Mouse (Mus musculus): Measurements from ENCODE around the gene Notch4.
A peak's percentile ranks its signal among the peaks of the same experiment; 100 is the strongest.
"Not testable (repeated sequence)": the region's sequence is repeated elsewhere in the genome, so short reads cannot be mapped to it uniquely, and the experiment has no call there.

Notch4 gene

DNA sequence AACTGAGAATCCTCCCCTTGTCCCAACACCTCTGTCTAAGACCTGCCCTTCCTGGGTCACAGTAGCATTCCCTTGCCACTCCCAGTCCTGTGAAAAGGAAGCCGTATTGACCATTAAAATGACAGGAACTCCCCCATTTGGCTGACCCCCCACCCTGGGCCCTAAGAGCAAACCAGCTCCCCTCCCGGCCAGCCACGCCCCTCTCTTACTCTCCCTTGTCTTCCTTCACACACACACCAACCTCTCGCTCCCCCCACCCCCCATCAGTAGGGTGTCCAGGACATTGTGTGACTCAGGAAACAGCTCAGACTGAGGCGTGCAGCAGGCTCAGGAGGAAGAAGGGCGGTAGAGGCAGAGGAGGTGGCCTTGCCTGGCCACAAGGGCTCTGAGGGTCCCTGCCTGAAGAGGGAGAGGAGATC, at the start of gene Notch4:
Gene Notch4 (plus strand): TSS at position 266 of the 419 bp plus-strand sequence.
- no peak for DNase-seq (ENCODE audit: extremely low spot score, low read depth, low spot score)

DNA sequence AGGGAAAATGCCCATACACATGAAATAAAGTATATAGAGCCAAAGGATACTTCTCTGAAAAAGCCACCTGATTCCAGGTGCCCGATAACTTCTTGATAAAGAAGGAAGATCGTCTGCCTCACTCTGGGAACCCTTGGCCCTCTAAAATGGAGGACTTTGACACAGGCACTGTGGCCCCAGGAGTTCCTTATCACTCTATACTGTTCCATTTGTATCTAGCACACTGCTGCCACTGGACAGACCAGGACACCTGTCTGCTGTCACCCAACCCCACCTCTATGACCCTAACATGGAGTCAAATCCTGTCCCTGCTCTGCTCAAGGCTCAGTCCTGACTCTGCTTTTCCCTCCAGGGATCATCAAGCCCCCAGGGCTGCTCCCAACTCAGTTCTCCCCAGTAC, 47.6 kb upstream of the Notch4 start:
- DNase-seq (ENCODE audit: extremely low spot score, low read depth, low spot score): no peak

DNA sequence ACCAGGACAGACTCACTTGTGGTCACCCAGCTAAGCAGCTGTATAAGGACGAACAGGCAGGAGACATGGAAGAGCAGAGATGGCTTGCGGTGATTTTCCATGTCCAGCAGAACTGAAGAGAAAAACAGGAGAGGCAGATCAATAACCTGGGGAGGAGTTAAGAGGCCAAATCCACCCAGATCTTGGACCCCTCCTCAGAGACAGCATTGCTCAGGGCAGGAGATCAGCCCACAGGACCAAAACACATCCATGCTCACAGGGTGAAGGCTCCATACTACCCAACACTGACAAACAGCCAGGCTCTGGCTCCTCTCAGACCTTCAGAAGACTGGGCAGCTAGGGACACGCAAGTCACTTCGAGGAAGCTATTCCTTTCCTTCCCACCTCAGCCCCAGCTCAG, 46.8 kb upstream of the Notch4 start, which contains the start of gene Btnl6:
Gene Btnl6 (minus strand): TSS at position 101 of the 400 bp plus-strand sequence.
- DNase-seq (ENCODE audit: extremely low spot score, low read depth, low spot score): no peak

DNA sequence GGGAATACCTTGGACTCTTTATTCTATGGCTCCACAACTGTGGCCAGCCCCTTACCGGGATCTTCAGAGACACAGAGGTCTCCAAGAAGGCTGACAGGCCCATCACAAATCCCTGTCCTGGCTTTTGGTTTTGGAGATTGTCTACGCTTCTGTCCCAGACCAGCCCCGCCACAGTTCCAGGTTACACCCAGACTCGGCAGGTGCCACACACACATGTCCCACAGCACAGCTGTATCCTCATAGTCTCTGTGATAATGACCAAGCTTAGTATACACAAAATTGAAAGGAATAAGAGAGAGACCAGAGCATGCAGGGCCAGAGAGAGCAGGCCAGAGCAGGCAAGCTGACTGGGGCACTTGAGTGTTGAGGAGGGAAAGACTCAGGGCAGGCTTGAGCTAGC, 46.3 kb upstream of the Notch4 start:
- no peak for DNase-seq (ENCODE audit: extremely low spot score, low read depth, low spot score)

- not testable (repeated sequence) for DNase-seq (ENCODE audit: extremely low spot score, low read depth, low spot score)
Observed at GRCm38 (mm10) chr17:34518571-34518970, 45.5 kb upstream of the Notch4 start.

- DNase-seq (ENCODE audit: extremely low spot score, low read depth, low spot score): no peak
Observed at GRCm38 (mm10) chr17:34519001-34519400, 45.1 kb upstream of the Notch4 start.

DNA sequence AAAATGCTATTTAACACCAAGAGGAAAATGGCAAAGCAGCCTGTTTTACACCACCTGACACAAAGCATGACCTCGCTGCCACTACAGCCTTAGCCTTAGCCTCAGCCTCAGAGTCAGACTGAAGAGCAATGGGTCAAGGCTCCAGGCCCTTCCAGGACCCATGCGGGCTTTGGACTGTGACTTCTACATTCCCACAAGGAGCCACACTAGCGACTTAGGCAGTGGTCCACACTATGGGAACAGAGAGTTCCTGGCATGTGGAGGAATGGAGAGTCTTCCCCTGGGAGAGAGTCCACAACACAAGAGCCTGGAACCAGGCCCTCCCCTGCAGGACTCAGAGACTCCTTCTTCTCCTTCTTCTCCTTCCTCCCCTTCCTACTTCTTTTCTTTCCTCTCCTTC, 31.4 kb upstream of the Notch4 start:
- no peak for DNase-seq (ENCODE audit: extremely low spot score, low read depth, low spot score)

GRCm38 (mm10) chr17:34543567-34543966, 20.5 kb upstream of the Notch4 start:
- not testable (repeated sequence) for DNase-seq (ENCODE audit: extremely low spot score, low read depth, low spot score)

DNA sequence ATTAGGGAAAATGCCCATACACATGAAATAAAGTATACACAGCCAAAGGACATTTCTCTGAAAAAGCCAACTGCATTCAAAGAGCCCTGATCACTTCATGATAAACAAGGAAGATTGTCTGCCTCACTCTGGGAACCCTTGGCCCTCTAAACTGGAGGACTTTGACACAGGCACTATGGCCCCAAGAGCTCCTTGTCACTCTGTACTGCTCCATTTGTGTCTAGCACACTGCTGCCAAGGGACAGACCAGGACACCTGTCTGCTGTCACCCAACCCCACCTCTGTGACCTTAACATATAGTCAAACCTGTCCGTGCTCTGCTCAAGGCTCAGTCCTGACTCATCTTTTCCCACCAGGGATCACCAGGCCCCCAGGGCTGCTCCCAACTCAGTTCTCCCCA, 17.3 kb upstream of the Notch4 start:
- no peak for DNase-seq (ENCODE audit: extremely low spot score, low read depth, low spot score)

GRCm38 (mm10) chr17:34547601-34548000, 16.5 kb upstream of the Notch4 start:
- DNase-seq (ENCODE audit: extremely low spot score, low read depth, low spot score): no peak

DNA sequence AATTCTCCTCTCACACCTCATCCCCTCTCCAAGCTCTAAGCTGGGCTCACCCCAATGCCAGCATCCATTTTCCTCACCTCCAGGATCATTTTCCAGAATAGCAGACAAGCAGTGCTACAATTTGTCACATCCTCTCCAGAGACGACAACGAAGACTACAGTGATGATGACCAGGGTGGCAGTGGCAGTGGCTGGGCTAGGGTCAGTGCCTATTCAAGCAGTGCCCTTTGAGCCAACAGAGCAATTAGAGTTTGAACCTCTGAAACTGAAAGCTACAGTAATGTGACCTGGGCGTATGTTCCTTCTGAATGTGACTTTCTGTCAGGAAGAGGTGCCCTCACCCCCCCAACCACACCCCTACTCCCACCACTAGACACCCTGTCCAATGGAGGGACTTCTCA, 14.9 kb upstream of the Notch4 start:
- no peak for DNase-seq (ENCODE audit: extremely low spot score, low read depth, low spot score)

- DNase-seq (ENCODE audit: extremely low spot score, low read depth, low spot score): no peak
Observed at GRCm38 (mm10) chr17:34549843-34550242, 14.2 kb upstream of the Notch4 start.

GRCm38 (mm10) chr17:34555483-34555882, 8.6 kb upstream of the Notch4 start:
- DNase-seq (ENCODE audit: extremely low spot score, low read depth, low spot score): peak; percentile 28

DNA sequence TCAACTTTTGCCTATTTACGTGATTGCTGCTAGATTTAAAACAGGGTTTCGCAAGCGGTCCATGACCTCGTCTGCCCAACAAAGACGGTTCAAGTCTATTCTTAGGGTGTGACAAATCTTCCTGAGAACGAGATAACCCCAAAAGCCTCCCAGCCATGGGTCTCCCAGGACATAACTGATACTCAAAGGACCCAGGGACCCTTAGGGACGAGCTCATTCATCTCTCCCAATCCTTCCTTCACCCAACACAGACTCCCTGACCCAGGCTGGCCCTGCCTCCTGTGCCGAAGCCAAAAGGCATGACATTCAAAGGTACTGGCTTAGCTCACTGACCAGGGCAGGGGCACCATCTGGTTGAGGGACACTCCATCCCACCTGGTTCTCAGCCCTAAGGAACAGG, 7.7 kb upstream of the Notch4 start:
- DNase-seq (ENCODE audit: extremely low spot score, low read depth, low spot score): no peak

DNA sequence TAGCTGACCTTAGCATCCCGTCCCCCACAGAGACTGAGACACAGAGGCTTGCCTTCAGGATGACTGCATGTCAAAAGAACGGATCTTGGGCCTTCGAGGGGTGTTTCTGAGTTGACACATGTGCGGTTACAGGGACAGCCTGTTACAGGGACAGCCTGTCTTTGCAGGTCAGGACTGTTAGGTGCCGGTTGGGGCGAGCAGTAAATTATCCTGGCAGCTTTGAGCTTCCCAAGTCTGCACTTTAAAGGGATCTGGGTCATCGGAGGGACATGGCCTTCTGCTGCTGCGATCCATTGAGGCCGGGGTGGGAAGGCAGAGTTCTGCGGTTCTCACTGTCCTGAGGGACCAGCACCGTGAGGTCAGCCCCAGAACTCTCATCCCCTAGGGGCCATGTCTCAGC, 6.7 kb upstream of the Notch4 start:
- DNase-seq (ENCODE audit: extremely low spot score, low read depth, low spot score): no peak

DNA sequence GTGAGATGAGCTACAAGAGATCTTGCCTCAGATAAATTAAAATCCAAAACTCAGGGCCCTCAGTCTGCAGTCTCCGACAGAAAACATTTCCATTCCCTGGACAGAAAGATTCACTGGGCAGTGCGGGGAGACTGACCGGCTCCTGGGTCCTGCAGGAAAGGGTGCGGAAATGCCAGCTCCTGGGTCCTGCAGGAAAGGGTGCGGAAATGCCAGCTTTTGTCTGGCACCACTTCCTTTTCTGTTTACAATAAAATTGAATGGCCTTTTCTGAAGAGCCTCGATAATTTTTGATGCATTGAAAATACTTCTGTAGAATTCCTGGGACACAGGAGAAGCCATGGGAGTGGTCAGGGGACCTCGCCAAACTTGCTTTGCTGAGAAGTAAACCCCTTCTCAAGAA, 5.0 kb upstream of the Notch4 start:
- DNase-seq (ENCODE audit: extremely low spot score, low read depth, low spot score): no peak

DNA sequence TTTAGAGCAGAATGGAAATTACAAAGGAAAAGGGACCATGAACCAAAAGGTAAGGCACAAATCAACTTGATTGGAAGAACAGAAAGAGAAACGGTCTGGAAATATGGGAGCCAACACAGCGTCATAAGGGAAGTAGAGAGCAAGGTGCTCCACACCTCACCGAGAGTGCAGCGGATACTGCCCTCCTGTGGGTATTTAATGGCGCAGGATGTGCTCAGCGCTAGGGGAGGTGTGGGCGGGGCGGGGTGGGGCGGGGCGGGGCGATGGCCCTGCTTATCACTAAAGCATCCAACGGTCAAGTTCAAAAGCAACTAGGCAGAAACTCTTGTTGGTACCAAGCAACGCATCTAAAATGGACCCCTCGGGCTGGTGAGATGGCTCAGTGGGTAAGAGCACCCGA, 4.2 kb upstream of the Notch4 start:
- DNase-seq (ENCODE audit: extremely low spot score, low read depth, low spot score): no peak

GRCm38 (mm10) chr17:34560438-34560837, 3.6 kb upstream of the Notch4 start:
- no peak for DNase-seq (ENCODE audit: extremely low spot score, low read depth, low spot score)

- no peak for DNase-seq (ENCODE audit: extremely low spot score, low read depth, low spot score)
Observed at GRCm38 (mm10) chr17:34561200-34561599, 2.9 kb upstream of the Notch4 start.

GRCm38 (mm10) chr17:34562595-34562994, 1.5 kb upstream of the Notch4 start:
- DNase-seq (ENCODE audit: extremely low spot score, low read depth, low spot score): no peak

- DNase-seq (ENCODE audit: extremely low spot score, low read depth, low spot score): no peak
Observed at GRCm38 (mm10) chr17:34563354-34563753, 714 bp upstream of the Notch4 start.

DNA sequence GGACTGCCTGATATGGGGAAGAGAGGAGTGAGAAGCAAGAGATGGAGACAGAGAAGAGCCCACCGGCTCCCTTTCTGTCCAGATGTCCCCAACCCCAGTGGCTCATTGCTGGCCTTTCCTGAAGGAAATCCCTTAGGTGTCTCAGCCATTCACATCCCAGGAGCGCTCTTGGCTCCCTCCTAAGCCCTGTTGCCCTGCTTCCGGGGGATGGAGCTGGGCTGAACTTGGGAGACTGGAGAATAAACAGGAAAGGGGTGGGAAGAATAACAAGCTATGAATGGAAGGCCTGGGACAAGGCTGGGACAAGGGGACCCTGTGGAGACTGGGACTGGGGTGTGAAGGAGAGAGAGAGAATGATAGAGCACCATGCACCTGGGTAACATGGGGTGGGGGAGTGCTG, 728 bp downstream of the Notch4 start:
- DNase-seq (ENCODE audit: extremely low spot score, low read depth, low spot score): no peak

DNA sequence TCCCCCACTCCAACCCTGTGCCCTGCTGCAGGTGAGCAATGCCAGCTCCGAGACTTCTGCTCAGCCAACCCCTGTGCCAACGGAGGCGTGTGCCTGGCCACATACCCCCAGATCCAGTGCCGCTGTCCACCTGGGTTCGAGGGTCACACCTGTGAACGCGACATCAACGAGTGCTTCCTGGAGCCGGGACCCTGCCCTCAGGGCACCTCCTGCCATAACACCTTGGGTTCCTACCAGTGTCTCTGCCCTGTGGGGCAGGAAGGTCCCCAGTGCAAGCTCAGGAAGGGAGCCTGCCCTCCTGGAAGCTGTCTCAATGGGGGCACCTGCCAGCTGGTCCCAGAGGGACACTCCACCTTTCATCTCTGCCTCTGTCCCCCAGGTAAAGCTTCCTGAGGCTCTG, 3.2 kb downstream of the Notch4 start:
- DNase-seq (ENCODE audit: extremely low spot score, low read depth, low spot score): no peak

GRCm38 (mm10) chr17:34568421-34568820, 4.4 kb downstream of the Notch4 start:
- DNase-seq (ENCODE audit: extremely low spot score, low read depth, low spot score): no peak
